Mouse (Mus musculus): Measurements from ENCODE around the gene Ccdc88c. TPM values are rescaled to one million over a fixed set of nuclear protein-coding genes. Genes with fewer than 3 reads are reported as not detected.

Gene Ccdc88c
- polyA plus RNA-seq, 1 experiment, result 20.9 TPM

DNA sequence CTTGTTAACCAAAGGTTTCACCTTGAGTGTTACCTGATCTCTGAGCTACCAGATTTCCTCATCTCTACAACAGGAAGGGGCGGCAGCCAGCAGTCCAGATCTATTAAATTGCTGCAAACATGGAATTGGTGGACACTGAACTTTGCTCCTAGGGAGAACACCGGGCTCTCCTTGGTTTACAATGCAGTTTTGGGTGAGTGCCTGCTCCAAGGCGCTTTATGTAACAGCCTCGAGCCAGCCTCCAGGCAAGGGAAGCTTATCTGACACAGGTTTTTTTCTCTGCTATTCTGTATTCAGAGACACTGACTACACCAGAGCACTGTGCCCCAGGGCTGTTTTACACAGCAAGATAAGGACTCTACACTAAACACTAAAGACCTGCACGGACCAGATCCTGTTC lies 94.1 kb downstream of the Ccdc88c start:
- Histone ChIP-seq H3K4me1 (ENCODE audit: control insufficient read depth, insufficient read depth, low read length) (no peaks in the 10 kb centered on the region), H3K27ac (ENCODE audit: insufficient read depth, low read length) (no peak overlapping the region), H3K4me3 (ENCODE audit: insufficient read depth, low read length) (no peak overlapping the region)
- no peak for TF ChIP-seq POLR2A (IDR thresholded peaks at IDR 0.05; ENCODE audit: extremely low read depth, insufficient read depth, low read length)
- no peak for TF ChIP-seq CTCF (IDR thresholded peaks at IDR 0.05; ENCODE audit: extremely low read depth, insufficient read depth, low read length)

DNA sequence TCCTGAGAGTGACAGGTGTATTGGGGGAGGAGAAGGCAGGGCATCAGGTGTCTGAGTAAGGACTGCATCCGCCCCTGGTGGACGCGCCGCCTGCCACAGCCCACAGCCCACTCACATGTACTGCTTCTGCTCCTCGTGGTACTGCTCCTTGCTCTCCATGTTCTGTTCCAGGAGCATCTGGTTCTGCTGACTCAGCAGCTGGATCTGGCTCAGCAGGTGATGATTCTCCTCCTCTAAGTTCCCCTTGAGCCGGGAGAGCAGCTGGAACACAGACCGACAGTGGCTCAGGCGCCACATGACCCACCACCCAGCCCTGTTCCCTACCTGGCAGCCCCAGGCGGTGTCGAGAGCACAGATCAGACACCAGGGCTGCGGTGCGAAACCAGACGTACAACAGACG lies 97.2 kb downstream of the Ccdc88c start:
- H3K4me1 ChIP-seq (ENCODE audit: control insufficient read depth, insufficient read depth, low read length), result no peaks in the 10 kb centered on the region
- H3K4me3 ChIP-seq (ENCODE audit: insufficient read depth, low read length), result no peak overlapping the region
- TF ChIP-seq CTCF (IDR thresholded peaks at IDR 0.05; ENCODE audit: extremely low read depth, insufficient read depth, low read length), result no peak
- TF ChIP-seq POLR2A (IDR thresholded peaks at IDR 0.05; ENCODE audit: extremely low read depth, insufficient read depth, low read length), result no peak

DNA sequence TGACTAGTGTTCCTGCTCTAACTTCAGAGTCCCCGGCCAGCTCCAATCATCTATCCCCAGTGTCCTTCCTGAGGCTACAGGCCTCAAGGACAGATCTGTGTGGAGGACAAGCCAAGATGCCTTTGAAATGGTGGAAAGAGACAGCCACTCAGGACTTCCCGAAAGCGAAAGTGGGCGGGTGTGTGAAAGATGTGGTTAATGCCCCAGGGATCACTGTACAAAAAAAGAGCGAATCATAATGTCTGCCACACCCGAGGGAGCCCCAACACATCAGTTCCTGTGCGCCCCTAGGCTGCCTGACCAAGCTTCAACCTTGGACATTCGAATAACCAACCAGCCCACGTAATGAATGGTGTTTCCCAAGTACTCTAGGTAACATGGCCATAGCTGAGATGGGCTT lies 100.6 kb downstream of the Ccdc88c start:
- no peak overlapping the region for H3K4me3 ChIP-seq (ENCODE audit: insufficient read depth, low read length)
- no peak overlapping the region for H3K27ac ChIP-seq (ENCODE audit: insufficient read depth, low read length)
- TF ChIP-seq POLR2A (IDR thresholded peaks at IDR 0.05; ENCODE audit: extremely low read depth, insufficient read depth, low read length) (no peak), CTCF (IDR thresholded peaks at IDR 0.05; ENCODE audit: extremely low read depth, insufficient read depth, low read length) (no peak)
- H3K4me1 ChIP-seq (ENCODE audit: control insufficient read depth, insufficient read depth, low read length), result no peaks in the 10 kb centered on the region

More for the DNA sequence above, 97.2 kb downstream of the Ccdc88c start:
- H3K27ac ChIP-seq (ENCODE audit: insufficient read depth, low read length), result no peak overlapping the region

DNA sequence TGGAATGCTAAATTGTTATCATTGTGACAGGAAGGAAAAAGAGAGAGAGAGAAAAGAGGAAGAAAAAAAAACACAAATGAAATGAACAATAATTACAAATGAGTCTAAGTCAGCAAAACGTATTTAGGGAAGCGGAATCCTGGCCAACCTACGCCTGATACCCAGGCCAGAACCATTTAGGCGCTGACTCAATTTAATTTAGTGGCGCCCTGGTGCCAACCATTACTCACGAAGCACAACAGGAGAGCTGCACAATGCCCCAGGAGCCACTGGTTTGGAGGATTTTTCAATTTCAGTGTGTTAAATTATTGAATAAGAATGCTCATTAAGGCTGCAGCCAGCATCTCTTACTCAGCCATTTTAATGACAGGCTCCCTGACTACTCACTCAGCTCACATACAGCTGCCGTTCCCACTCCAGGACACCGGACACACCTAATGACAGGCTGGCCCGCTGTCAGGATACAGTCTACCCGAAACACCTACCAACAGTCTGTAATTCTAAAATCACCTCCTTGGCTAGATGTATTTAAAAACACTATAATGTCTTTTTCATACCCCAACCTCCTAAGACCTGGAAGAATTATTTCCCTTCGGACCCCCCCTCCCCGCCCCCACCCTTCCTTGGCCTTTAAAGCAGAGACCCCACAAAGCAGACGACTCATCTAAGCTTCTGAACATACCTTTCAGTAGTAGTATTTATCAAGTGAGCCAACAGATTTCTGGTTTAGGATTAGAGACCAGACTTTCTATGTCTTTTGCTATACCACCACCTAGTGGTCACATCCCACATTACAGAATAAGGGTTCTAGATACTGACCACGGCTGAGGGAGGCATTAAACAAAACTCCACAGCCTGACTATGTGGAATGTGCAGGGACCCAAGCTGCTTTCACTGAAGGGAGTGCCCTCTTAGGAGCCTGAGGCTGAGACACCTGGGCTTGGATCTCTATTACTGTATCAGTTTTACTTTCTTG lies 102.9 kb downstream of the Ccdc88c start:
- no peak overlapping the region for H3K27ac ChIP-seq (ENCODE audit: insufficient read depth, low read length)
- H3K4me1 ChIP-seq (ENCODE audit: control insufficient read depth, insufficient read depth, low read length), result no peaks in the 10 kb centered on the region
- TF ChIP-seq POLR2A (IDR thresholded peaks at IDR 0.05; ENCODE audit: extremely low read depth, insufficient read depth, low read length), result no peak
- TF ChIP-seq CTCF (IDR thresholded peaks at IDR 0.05; ENCODE audit: extremely low read depth, insufficient read depth, low read length), result peak; percentile 43; the same call in 1 of the 2 replicates
- no peak overlapping the region for H3K4me3 ChIP-seq (ENCODE audit: insufficient read depth, low read length)

DNA sequence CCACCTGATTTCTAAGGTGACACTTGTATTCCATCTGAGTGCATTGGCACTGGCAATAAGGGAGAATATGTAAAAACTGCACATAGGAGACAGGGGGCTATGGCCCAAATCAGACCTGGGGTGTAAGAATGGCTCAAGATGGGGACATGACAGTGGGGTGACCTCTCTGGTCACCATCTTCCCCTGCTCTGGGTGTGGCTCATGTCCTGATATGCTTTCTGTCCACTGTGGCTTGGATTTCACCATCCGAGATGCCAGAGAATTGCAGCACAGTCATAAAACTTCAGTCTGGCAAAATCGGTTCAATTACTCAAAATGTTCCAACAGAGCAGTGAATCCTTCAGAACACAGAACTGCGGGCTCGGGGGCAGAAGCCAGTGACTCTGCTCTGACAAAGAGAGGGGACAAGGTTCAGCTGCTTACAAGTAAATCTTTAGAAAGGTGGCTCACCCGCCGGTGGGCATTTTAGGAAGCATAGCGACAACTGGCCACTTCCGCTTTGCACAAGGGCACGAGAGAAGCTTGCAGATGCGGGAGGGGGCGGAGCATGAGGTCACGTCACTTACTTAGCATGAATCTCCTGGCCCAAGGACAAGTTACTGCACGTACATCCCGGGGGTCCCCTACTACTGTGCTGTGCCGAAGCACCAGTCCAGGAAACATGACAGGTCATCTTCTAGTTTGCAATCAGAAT lies 104.1 kb downstream of the Ccdc88c start:
- no peak overlapping the region for H3K4me3 ChIP-seq (ENCODE audit: insufficient read depth, low read length)
- no peak overlapping the region for H3K27ac ChIP-seq (ENCODE audit: insufficient read depth, low read length)
- TF ChIP-seq CTCF (IDR thresholded peaks at IDR 0.05; ENCODE audit: extremely low read depth, insufficient read depth, low read length), result no peak
- no peak for TF ChIP-seq POLR2A (IDR thresholded peaks at IDR 0.05; ENCODE audit: extremely low read depth, insufficient read depth, low read length)

DNA sequence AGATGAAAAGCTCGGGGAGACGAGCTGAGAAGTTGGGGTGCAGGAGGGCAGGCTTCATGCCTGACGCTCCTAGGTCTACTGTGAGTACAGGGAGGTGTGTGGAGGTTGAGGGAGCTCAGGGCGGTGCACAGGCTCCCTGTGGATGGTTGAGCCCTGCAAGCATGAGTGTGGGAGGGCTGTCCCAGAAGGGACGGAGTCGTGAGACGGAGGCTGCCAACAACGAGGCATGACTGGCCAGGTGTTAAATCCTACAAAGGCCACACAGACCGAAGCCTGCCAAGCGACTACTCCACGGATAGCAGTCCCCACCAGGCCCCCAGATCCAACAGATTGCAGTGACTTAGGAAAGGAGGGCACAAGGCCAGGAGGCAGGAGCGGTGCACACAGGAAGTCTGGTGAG lies 118.1 kb downstream of the Ccdc88c start:
- Histone ChIP-seq H3K4me1 (ENCODE audit: control insufficient read depth, insufficient read depth, low read length) (peaks cover 9% of the 10 kb centered on the region), H3K27ac (ENCODE audit: insufficient read depth, low read length) (no peak overlapping the region), H3K4me3 (ENCODE audit: insufficient read depth, low read length) (no peak overlapping the region)
- TF ChIP-seq CTCF (IDR thresholded peaks at IDR 0.05; ENCODE audit: extremely low read depth, insufficient read depth, low read length), result no peak
- no peak for TF ChIP-seq POLR2A (IDR thresholded peaks at IDR 0.05; ENCODE audit: extremely low read depth, insufficient read depth, low read length)

More for the DNA sequence above, 104.1 kb downstream of the Ccdc88c start:
- H3K4me1 ChIP-seq (ENCODE audit: control insufficient read depth, insufficient read depth, low read length), result no peaks in the 10 kb centered on the region

DNA sequence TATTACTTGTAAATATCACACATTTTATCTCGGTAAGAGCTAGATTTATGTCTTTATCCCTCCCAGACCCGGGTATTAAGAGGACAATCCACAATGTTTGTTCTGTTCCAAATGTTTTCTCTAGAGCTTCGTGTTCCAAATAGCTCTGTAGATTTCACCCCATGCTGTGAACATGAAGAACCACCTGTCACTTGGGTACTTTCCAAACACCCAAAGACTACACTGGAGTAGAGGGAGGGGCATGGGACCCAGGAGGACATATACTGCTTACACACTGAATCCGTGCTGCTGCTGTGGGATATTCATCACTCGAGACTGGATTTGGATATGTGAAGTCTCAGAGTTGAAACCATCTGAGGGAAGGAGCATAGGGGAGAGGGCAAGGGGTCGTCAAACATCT lies 119.1 kb downstream of the Ccdc88c start:
- Histone ChIP-seq H3K4me3 (ENCODE audit: insufficient read depth, low read length) (no peak overlapping the region), H3K27ac (ENCODE audit: insufficient read depth, low read length) (no peak overlapping the region), H3K4me1 (ENCODE audit: control insufficient read depth, insufficient read depth, low read length) (peaks cover 9% of the 10 kb centered on the region)
- TF ChIP-seq CTCF (IDR thresholded peaks at IDR 0.05; ENCODE audit: extremely low read depth, insufficient read depth, low read length) (no peak), POLR2A (IDR thresholded peaks at IDR 0.05; ENCODE audit: extremely low read depth, insufficient read depth, low read length) (no peak)

DNA sequence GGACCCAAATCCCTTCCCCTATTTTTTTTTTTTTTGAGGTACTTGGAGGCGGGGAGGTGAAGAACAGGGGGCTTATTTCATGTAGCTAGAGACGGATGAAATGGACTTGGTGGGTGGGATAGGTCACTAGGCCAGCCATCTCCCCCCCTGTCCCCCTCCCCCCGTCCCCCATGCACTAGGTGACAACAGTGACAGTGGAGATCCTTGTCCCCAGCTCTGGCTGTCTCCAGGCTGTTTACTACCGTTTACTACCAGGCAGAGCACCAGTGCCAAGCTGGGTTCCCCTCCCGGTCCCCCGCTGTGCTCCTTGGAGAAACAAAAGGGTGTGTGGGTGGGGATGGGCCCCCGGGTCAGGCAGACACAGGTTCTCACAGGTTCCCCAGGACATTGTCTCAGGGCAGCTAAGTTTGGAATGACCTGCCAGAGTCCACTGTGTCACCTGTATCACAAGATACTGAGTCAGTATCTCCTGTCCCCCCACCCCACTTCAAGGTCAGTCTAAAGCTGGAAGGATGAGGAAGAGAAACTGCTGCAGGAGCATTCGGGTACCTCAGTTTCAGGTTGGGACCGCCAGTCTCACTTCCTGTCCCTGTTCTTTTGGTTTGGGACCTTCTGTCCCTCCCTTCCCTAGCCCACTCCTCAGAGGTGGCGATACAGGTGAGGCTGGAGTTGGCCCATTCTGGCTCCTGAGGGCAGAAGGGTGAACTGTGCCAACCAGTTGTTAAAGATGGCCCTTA lies 120.4 kb downstream of the Ccdc88c start:
- H3K4me3 ChIP-seq (ENCODE audit: insufficient read depth, low read length), result peak overlapping the region; percentile 53

More for the DNA sequence above, 120.4 kb downstream of the Ccdc88c start:
- no peak for TF ChIP-seq POLR2A (IDR thresholded peaks at IDR 0.05; ENCODE audit: extremely low read depth, insufficient read depth, low read length)
- TF ChIP-seq CTCF (IDR thresholded peaks at IDR 0.05; ENCODE audit: extremely low read depth, insufficient read depth, low read length), result no peak
- H3K4me1 ChIP-seq (ENCODE audit: control insufficient read depth, insufficient read depth, low read length), result peaks cover 9% of the 10 kb centered on the region
- H3K27ac ChIP-seq (ENCODE audit: insufficient read depth, low read length), result no peak overlapping the region
